Mouse (Mus musculus) kidney, embryonic 14.5 days (tissue): ENCODE data around the gene Oxa1l. TPM values are rescaled to one million over a fixed set of nuclear protein-coding genes. Genes with fewer than 3 reads are reported as not detected.

Experiments used
- ATAC-seq: fragments of 200-750 bp; cut with Nextera tagmentation; 2 replicates; pipeline ENCODE4 v1.8.0; 2017; ENCODE audit warnings: moderate number of reproducible peaks, mild to moderate bottlenecking, moderate TSS enrichment, moderate library complexity; ENCODE audit not compliant: low FRiP score, low TSS enrichment
- H3K27ac ChIP-seq: fragments of 300-500 bp; sonication (generic); 2 replicates; pipeline ENCODE4 v1.5.1; 2014; ENCODE audit warnings: low read depth, mild to moderate bottlenecking, low read length, moderate library complexity, mixed read lengths
- H3K27me3 ChIP-seq: fragments of 300-500 bp; sonication (generic); 2 replicates; pipeline ENCODE4 v1.6.1; 2014; ENCODE audit warnings: mild to moderate bottlenecking, low read length; ENCODE audit not compliant: control insufficient read depth, insufficient read depth
- H3K36me3 ChIP-seq: fragments of 300-500 bp; sonication (generic); 2 replicates; pipeline ENCODE4 v1.6.1; 2014; ENCODE audit warnings: low read length, mixed read lengths; ENCODE audit not compliant: control insufficient read depth, insufficient read depth
- H3K4me1 ChIP-seq: fragments of 300-500 bp; sonication (generic); 2 replicates; pipeline ENCODE4 v1.6.1; 2014; ENCODE audit warnings: low read length, mixed read lengths; ENCODE audit not compliant: control insufficient read depth, insufficient read depth
- H3K4me2 ChIP-seq: fragments of 300-500 bp; sonication (generic); replicated peaks from 2 replicates; pipeline ENCODE4 v1.6.1; 2014; ENCODE audit warnings: low read depth, mild to moderate bottlenecking, low read length
- H3K4me3 ChIP-seq: fragments of 300-500 bp; sonication (generic); 2 replicates; pipeline ENCODE4 v1.5.1; 2014; ENCODE audit warnings: mild to moderate bottlenecking, low read length
- H3K9ac ChIP-seq: fragments of 300-500 bp; sonication (generic); 2 replicates; pipeline ENCODE4 v1.6.1; 2014; ENCODE audit warnings: low read depth, mild to moderate bottlenecking, low read length, moderate library complexity
- H3K9me3 ChIP-seq: fragments of 300-500 bp; sonication (generic); 2 replicates; pipeline ENCODE4 v1.6.1; 2016; ENCODE audit warnings: low read length; ENCODE audit not compliant: control insufficient read depth
- WGBS: fragments of 180-500 bp; shearing (Covaris S2); extraction: QIAGEN DNeasy Blood & Tissue Kit; methylation state at CpG from one replicate; pipeline ENCODE4 v1.1.7; 2014; 5-methylcytosine and 5-hydroxymethylcytosine counted together
- polyA plus RNA-seq: library from polyadenylated mRNA; unstranded; fragments of >200 nt; fragmentation: Nextera tagmentation; extraction: Ambion mirVana; gene quantifications from 2 replicates; pipeline ENCODE4 v1.2.1, GENCODE M21; 2014

Oxa1l gene
- 63.1 and 69.7 TPM in 2 replicates for polyA plus RNA-seq

DNA sequence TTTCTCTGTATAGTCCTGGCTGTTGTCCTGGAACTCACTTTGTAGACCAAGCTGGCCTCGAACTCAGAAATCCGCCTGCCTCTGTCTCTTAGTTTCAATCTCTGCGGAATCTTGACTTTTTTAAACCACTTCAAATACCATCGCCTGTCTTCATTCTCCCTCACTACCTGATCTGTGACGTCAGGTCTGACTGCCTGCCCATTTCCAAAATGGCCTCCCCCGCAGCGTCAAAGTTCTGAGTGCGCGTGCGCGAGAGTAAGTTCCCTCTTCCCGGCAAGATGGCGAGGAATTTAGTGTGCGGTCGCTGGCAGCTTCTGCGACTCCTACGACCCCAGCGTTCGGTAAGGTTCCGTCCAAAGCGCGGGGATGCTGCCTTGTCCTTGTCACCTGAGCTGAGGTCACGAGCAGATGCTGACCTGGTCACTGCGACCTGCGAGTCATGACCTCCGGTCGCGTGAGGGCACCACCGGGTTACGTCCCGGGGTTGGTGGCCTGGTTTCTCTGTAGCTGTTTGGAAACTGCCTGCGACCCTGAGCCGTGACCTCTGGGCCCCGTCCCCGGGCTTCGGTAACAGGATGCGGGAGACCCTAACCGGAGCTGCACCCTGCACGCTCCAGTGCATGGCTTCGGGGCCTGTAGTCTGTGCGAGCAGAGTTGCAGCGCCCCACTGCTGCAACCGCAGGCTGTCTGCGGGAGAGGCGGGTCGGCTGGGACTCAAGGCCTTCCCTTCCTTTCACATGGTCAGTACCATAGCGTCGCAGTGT is at the start of gene Oxa1l:
Oxa1l (plus strand) TSS at position 258 of the 764 bp plus-strand sequence.
- H3K27me3 ChIP-seq: no peaks in the 10 kb centered on the region
- H3K4me1 ChIP-seq: peaks cover 3% of the 10 kb centered on the region; the same call in 1 of the 2 replicates
- under 1% methylated on average over 48 of the region's 48 CpGs for WGBS
- H3K9ac ChIP-seq: peak within 1 kb of the TSS; percentile 74
- H3K36me3 ChIP-seq: peaks cover 22% of the 10 kb centered on the region
- H3K4me2 ChIP-seq: peak within 1 kb of the TSS; percentile 76
- H3K9me3 ChIP-seq: no peaks in the 10 kb centered on the region
- ATAC-seq: peak; percentile 93
- H3K4me3 ChIP-seq: peak within 1 kb of the TSS; percentile 83
- peak within 1 kb of the TSS; percentile 60 for H3K27ac ChIP-seq

DNA sequence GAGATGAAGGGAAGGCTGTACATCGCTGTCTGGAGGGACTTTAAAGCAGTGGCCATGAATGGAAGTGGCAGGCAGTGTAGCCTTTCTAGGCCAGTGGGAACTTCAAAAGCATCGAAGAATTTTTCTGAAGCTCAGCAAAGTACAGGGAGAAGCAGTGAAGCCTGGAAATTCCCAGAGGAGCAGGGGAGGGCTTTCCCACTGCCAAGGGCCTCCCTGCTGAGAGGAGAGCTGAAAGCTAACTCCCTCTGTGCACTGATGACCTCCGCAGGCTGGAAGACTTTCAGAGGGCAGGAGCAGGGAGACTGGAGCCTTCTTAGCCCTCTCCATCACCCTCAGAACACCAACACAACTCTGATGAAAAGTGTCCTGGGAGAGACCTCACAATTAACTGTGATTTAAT is 48.9 kb upstream of the Oxa1l start:
- ATAC-seq: peak; percentile 66; the same call in 1 of the 2 replicates
- no peaks in the 10 kb centered on the region for H3K9me3 ChIP-seq
- H3K27me3 ChIP-seq: no peaks in the 10 kb centered on the region
- no peak overlapping the region for H3K4me2 ChIP-seq
- no peaks in the 10 kb centered on the region for H3K36me3 ChIP-seq
- 16% methylated on average over 3 of the region's 3 CpGs for WGBS
- H3K27ac ChIP-seq: no peak overlapping the region
- H3K4me3 ChIP-seq: no peak overlapping the region
- H3K9ac ChIP-seq: no peak overlapping the region
- peaks cover 4% of the 10 kb centered on the region; the same call in 1 of the 2 replicates for H3K4me1 ChIP-seq

DNA sequence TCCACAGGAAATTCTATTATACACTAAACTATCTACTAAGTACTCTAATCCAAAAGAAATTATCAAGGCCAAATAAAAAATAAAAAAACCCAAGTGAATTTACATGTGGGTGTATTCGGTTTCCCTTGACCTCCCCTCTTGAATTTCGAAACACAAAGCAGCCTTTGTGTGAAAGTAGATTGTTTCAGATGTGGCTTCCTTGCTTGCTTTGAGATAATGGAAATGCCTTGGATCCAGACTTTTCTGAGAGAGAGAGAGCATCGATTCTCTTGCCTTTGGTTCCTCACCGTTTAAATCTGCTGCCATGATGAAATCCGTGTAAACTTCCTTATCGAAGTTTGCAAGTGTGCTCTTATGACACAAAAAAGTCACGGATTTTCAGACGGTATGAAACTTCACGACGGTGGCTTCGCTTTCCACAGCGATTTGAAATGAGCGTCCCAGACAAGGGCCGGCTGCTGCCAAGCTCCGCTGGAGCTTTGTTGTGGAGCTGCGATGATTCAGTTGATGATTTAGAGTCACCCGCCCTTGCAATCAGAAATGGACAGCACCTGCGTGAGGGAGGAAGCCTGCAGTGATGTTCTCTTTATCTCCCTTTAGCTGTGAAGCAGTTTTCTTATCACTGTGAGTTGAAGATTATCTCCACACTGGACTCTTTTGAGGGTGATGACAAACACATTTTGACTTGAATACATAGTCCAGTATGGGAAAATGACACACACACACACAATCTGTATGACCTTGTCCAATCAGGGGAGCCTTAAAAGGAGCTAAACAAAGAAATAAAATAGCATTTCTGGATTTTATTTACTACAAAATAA is 38.9 kb upstream of the Oxa1l start:
- Histone ChIP-seq H3K4me3 (no peak overlapping the region), H3K4me1 (no peaks in the 10 kb centered on the region), H3K27ac (no peak overlapping the region), H3K4me2 (no peak overlapping the region), H3K9me3 (peaks cover 8% of the 10 kb centered on the region; the same call in 1 of the 2 replicates), H3K9ac (no peak overlapping the region), H3K36me3 (no peaks in the 10 kb centered on the region), H3K27me3 (no peaks in the 10 kb centered on the region)
- no peak for ATAC-seq
- 72% methylated on average over 18 of the region's 18 CpGs for WGBS

DNA sequence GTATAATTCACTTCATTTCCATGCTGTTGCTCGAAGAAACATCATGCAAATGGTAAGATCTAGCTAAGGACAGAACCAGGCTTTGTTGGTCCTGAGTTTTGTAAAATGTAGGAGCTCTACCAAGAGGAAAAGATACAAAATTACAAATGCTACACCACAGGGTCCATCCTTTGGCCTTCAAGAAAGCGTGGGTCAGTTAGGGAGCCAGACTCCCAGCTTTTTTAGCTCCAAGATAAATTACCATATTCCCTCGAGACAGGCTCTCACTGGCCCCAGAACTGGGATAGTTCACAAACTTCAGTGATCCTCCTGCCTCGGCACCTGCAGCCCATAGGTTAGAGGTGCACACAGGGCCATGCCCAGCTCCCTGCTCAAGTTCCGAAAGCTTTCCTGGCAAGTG is 36.1 kb upstream of the Oxa1l start:
- H3K4me3 ChIP-seq: no peak overlapping the region
- H3K27me3 ChIP-seq: no peaks in the 10 kb centered on the region
- no peak overlapping the region for H3K4me2 ChIP-seq
- H3K9ac ChIP-seq: no peak overlapping the region
- ATAC-seq: peak; percentile 28; the same call in 1 of the 2 replicates
- WGBS: 55% methylated on average over 5 of the region's 5 CpGs
- H3K9me3 ChIP-seq: peaks cover 4% of the 10 kb centered on the region; the same call in 1 of the 2 replicates
- H3K4me1 ChIP-seq: no peaks in the 10 kb centered on the region
- no peaks in the 10 kb centered on the region for H3K36me3 ChIP-seq
- H3K27ac ChIP-seq: no peak overlapping the region

DNA sequence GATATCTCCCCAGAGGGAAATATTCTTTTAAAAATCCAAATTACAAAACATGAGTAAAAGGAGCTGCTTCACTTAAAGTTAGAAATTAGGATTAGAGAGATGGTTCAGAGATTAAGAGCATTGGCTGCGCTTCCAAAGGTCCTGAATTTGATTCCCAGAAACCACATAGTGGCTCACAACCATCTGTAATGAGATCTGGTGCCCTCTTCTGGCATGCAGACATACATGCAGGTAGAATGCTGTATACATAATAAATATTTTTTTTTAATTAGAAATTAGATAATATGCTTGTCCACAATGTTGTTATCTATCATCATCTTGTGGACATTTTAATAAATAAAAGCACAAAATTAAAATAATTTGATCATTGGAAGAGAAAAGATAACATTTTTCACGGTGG is 32.1 kb upstream of the Oxa1l start:
- H3K36me3 ChIP-seq: no peaks in the 10 kb centered on the region
- 93% methylated on average over 2 of the region's 2 CpGs for WGBS
- 0 out of 2 replicates have a peak, but pooled peaks cover under 1% of the 10 kb centered on the region for H3K4me1 ChIP-seq
- no peak overlapping the region for H3K4me3 ChIP-seq
- H3K27ac ChIP-seq: no peak overlapping the region
- H3K4me2 ChIP-seq: no peak overlapping the region
- H3K27me3 ChIP-seq: no peaks in the 10 kb centered on the region
- H3K9me3 ChIP-seq: no peaks in the 10 kb centered on the region
- no peak overlapping the region for H3K9ac ChIP-seq
- ATAC-seq: no peak

DNA sequence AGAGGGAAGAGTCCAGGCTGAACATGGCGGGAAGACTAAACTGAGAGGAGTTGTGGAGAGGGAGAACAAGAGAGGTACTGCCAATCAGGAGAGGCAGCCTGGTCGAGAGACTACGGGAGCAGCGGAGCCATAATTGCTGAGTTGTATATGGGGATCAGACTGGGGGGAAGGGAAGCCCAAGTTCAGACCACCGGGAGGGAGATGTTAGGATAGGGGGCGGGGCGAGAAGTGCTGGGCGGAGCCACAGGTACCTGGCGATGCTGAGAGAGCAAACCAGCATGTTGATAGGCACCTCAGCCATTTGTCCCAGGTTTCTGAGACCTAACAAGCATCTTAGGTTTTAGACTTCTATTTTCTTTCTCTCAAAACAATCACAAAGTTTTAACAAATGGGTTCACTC is 31.4 kb upstream of the Oxa1l start:
- no peaks in the 10 kb centered on the region for H3K9me3 ChIP-seq
- ATAC-seq: no peak
- H3K9ac ChIP-seq: no peak overlapping the region
- no peaks in the 10 kb centered on the region for H3K27me3 ChIP-seq
- H3K27ac ChIP-seq: no peak overlapping the region
- WGBS: 49% methylated on average over 9 of the region's 9 CpGs
- no peaks in the 10 kb centered on the region for H3K36me3 ChIP-seq
- no peak overlapping the region for H3K4me3 ChIP-seq
- H3K4me2 ChIP-seq: 0 out of 2 replicates have a peak overlapping the region, but pooled peaks have one; percentile 1
- H3K4me1 ChIP-seq: 0 out of 2 replicates have a peak, but pooled peaks cover 2% of the 10 kb centered on the region

DNA sequence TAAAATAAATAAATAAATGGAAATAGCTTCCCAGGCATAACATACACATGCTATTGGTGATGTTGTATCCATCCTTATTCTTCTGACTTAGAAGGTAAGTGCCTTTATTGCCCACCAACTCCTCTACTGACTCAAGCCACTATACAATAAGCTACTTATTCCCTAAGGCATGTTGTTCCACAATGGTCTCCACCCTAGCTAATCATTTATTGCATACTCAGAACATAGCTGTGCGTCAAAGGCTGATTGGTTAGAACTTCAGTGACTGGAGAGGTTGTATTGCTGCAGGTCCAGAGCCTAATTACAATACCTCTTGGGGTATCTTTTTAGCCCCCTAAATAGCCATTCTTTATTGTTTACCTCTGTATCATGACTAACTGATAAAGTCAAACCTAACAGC is 29.5 kb upstream of the Oxa1l start:
- H3K27me3 ChIP-seq: no peaks in the 10 kb centered on the region
- no peaks in the 10 kb centered on the region for H3K36me3 ChIP-seq
- no peak for ATAC-seq
- no peak overlapping the region for H3K9ac ChIP-seq
- H3K4me1 ChIP-seq: 0 out of 2 replicates have a peak, but pooled peaks cover 2% of the 10 kb centered on the region
- no peak overlapping the region for H3K4me2 ChIP-seq
- H3K4me3 ChIP-seq: no peak overlapping the region
- no peak overlapping the region for H3K27ac ChIP-seq
- no peaks in the 10 kb centered on the region for H3K9me3 ChIP-seq
- 93% methylated on average over 1 of the region's 1 CpGs for WGBS

GRCm38 (mm10) chr14:54332176-54333074 is 28.2 kb upstream of the Oxa1l start:
- no peaks in the 10 kb centered on the region for H3K36me3 ChIP-seq
- 80% methylated on average over 5 of the region's 5 CpGs for WGBS
- no peak overlapping the region for H3K9ac ChIP-seq
- no peak for ATAC-seq
- 0 out of 2 replicates have a peak, but pooled peaks cover 2% of the 10 kb centered on the region for H3K4me1 ChIP-seq
- no peak overlapping the region for H3K4me3 ChIP-seq
- no peaks in the 10 kb centered on the region for H3K27me3 ChIP-seq
- no peaks in the 10 kb centered on the region for H3K9me3 ChIP-seq
- H3K4me2 ChIP-seq: no peak overlapping the region
- H3K27ac ChIP-seq: no peak overlapping the region
